Mouse (Mus musculus) ES-E14 (cell line): ENCODE results near the gene Pla2g2d. TPM values are rescaled to one million over a fixed set of nuclear protein-coding genes. Genes with fewer than 3 reads are reported as not detected.

Experiments used
- DNase-seq: peaks from one replicate; pipeline ENCODE4 v3.0.0-alpha.2; 2013; ENCODE audit warnings: low read depth, low spot score
- H3K27ac ChIP-seq: 2 replicates; pipeline ENCODE4 v1.5.1; 2012; ENCODE audit warnings: low read depth, mild to moderate bottlenecking, low read length, moderate library complexity, mixed read lengths; ENCODE audit not compliant: poor library complexity, insufficient read depth, severe bottlenecking
- H3K36me3 ChIP-seq: 2 replicates; pipeline ENCODE4 v1.6.1; 2012; ENCODE audit warnings: mild to moderate bottlenecking, low read length, moderate library complexity, mixed read lengths; ENCODE audit not compliant: control insufficient read depth, poor library complexity, insufficient read depth, severe bottlenecking
- H3K4me1 ChIP-seq, 2 experiments: fragments of 150-350 bp in 1 of 2; sonication (generic) in 1 of 2; 2 replicates each; pipeline ENCODE4 v1.6.1; 2012; ENCODE audit warnings: low read length in 2 of 2, mild to moderate bottlenecking in 1 of 2, mixed read lengths in 1 of 2; ENCODE audit not compliant: control insufficient read depth in 2 of 2, insufficient read depth in 2 of 2, poor library complexity in 1 of 2
- H3K4me3 ChIP-seq, 2 experiments: fragments of 150-350 bp in 1 of 2; sonication (generic) in 1 of 2; 2 replicates each; pipeline ENCODE4 v1.5.1; 2012; ENCODE audit warnings: low read length in 2 of 2, low read depth in 1 of 2, mild to moderate bottlenecking in 1 of 2, mixed read lengths in 1 of 2; ENCODE audit not compliant: insufficient read depth in 1 of 2, poor library complexity in 1 of 2, severe bottlenecking in 1 of 2
- H3K9ac ChIP-seq: 2 replicates; pipeline ENCODE4 v1.6.1; 2012; ENCODE audit warnings: low read depth, mild to moderate bottlenecking, low read length, mixed read lengths; ENCODE audit not compliant: poor library complexity, insufficient read depth, severe bottlenecking
- H3K9me3 ChIP-seq: fragments of 150-350 bp; sonication (generic); 2 replicates; pipeline ENCODE4 v1.6.1; 2012; ENCODE audit warnings: low read depth, mild to moderate bottlenecking, low read length; ENCODE audit not compliant: control insufficient read depth, insufficient read depth
- CHD2 ChIP-seq: IDR thresholded peaks from 2 replicates; pipeline ENCODE4 v1.6.1; 2014; ENCODE audit warnings: mild to moderate bottlenecking, low read depth, low read length, inconsistent platforms
- HCFC1 ChIP-seq: IDR thresholded peaks from 2 replicates; pipeline ENCODE4 v1.6.1; 2012; ENCODE audit warnings: low read length, inconsistent platforms, borderline replicate concordance; ENCODE audit not compliant: insufficient read depth
- MAFK ChIP-seq: IDR thresholded peaks from 2 replicates; pipeline ENCODE4 v1.6.1; 2014; ENCODE audit warnings: mild to moderate bottlenecking, low read depth, low read length, inconsistent platforms; ENCODE audit not compliant: insufficient read depth
- ZC3H11A ChIP-seq: IDR thresholded peaks from 2 replicates; pipeline ENCODE4 v1.6.1; 2012; ENCODE audit warnings: low read depth, mild to moderate bottlenecking, inconsistent platforms, low read length, borderline replicate concordance
- ZNF384 ChIP-seq: IDR thresholded peaks from 2 replicates; pipeline ENCODE4 v1.6.1; 2012; ENCODE audit warnings: low read depth, low read length, inconsistent platforms
- in situ Hi-C, 2 experiments: fragments of 600-800 bp; cut with MboI; formaldehyde crosslinking; loops; one replicate each; pipeline ENCODE4 v1.15.1; 2025; ENCODE audit warnings: low sequenced_read_pairs in 2 of 2, inconsistent platforms in 1 of 2; ENCODE audit not compliant: unreplicated experiment in 2 of 2
- total RNA-seq: library from RNA; depleted of rRNA; stranded (reverse); fragments of 300-350 nt; gene quantifications from 2 replicates; pipeline ENCODE4 v1.2.3, GENCODE M21; 2012; rRNA removed

Gene Pla2g2d
- not detected in 2 replicates for total RNA-seq

GRCm38 (mm10) chr4:138775435-138775834, at the start of gene Pla2g2d:
Pla2g2d (plus strand) TSS chr4:138775735.
- H3K36me3 ChIP-seq, result no peaks in the 10 kb centered on the region
- in situ Hi-C loops, result no loop called here
- H3K9ac ChIP-seq, result no peak within 1 kb of the TSS
- H3K4me3 ChIP-seq, result no peak within 1 kb of the TSS
- H3K27ac ChIP-seq, result no peak within 1 kb of the TSS
- TF ChIP-seq MAFK (no peak), ZNF384 (no peak), CHD2 (no peak), ZC3H11A (no peak), HCFC1 (no peak)
- no peaks in the 10 kb centered on the region for H3K9me3 ChIP-seq
- DNase-seq, result no peak
- H3K4me1 ChIP-seq, result no peaks in the 10 kb centered on the region; a peak in 1 of 4 replicates

- H3K27ac ChIP-seq, result no peak overlapping the region
- H3K9ac ChIP-seq, result no peak overlapping the region
- H3K4me3 ChIP-seq, result peak overlapping the region in 1 of 2 experiments; percentile 35; a peak in 1 of 4 replicates
- DNase-seq, result no peak
- peaks cover 1 to 12% of the 10 kb centered on the region in 2 experiments; a peak in 2 of 4 replicates for H3K4me1 ChIP-seq
- no peaks in the 10 kb centered on the region for H3K36me3 ChIP-seq
- in situ Hi-C loops, result no loop called here
- TF ChIP-seq CHD2, result no peak
- no peak for TF ChIP-seq HCFC1
- no peak for TF ChIP-seq ZNF384
- no peak for TF ChIP-seq MAFK
- no peak for TF ChIP-seq ZC3H11A
- no peaks in the 10 kb centered on the region for H3K9me3 ChIP-seq
Observed at GRCm38 (mm10) chr4:138725751-138726150, 49.8 kb upstream of the Pla2g2d start.

DNA sequence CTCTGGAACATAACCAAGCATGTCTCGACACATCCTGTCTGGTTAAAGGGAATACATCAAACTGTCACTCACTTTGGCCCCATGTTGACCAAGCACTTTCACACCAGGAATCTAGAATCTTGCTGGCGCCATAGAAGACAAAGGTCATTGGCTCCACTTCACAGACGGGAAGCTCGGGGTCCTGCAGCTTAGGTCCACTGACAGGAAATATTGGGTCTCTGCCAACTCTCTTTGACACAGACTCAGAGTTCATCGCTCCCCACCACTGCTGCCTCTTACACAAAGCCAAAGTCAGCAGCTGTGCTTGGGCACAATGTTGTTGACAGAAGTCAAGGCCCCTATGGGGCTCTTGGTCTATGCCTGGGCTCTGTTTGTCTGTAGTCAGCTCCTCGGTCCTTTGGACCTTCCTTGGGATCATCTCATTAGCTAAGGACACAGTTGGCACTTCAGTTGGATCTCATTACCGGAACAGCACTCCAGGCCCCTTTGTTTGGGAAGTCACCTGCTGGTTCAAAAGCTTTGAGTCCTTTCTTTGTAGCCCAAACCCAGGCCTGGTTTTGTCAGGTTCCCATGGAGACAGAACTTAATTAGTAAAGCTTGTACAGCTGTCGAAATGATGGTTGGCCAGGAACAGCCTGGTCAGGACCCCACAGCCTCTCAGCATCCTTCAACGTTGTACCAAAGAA, 46.4 kb upstream of the Pla2g2d start:
- Histone ChIP-seq H3K36me3 (no peaks in the 10 kb centered on the region), H3K9me3 (no peaks in the 10 kb centered on the region), H3K4me1 (peaks cover 1 to 9% of the 10 kb centered on the region in 2 experiments; a peak in 2 of 4 replicates), H3K27ac (no peak overlapping the region), H3K4me3 (no peak overlapping the region), H3K9ac (no peak overlapping the region)
- TF ChIP-seq HCFC1 (no peak), ZNF384 (no peak), MAFK (no peak), ZC3H11A (no peak), CHD2 (no peak)
- in situ Hi-C loops, result no loop called here
- no peak for DNase-seq

DNA sequence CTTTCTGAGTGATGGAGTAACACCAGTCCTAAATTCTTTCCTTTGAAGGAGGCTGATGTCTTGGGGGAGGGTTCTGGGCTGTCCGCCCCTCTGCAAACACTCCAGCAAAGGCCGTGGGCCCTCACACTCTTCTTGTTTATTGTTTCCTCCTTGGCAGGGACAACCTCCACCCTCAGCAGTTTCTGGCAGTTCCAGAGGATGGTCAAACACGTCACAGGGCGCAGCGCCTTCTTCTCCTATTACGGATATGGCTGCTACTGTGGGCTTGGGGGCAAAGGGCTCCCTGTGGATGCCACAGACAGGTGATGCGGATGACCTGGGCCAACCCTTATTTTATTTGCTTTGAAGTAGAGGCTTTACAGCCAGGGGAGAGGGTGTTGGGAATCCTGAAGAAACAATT, 41.4 kb upstream of the Pla2g2d start:
- Histone ChIP-seq H3K36me3 (no peaks in the 10 kb centered on the region), H3K9me3 (no peaks in the 10 kb centered on the region), H3K27ac (no peak overlapping the region), H3K9ac (no peak overlapping the region), H3K4me1 (peaks cover 0 to 2% of the 10 kb centered on the region in 2 experiments; a peak in 1 of 4 replicates), H3K4me3 (no peak overlapping the region)
- TF ChIP-seq MAFK, result no peak
- no peak for TF ChIP-seq HCFC1
- no peak for TF ChIP-seq CHD2
- TF ChIP-seq ZNF384, result no peak
- no peak for TF ChIP-seq ZC3H11A
- in situ Hi-C loops, result no loop called here
- DNase-seq, result no peak
